Comparison of ENCODE assay signal across 14 mouse cellular contexts in genomic region chr7:65360278-65360677, GRCm38 (mm10).
A peak's percentile ranks its signal among the peaks of the same experiment; 100 is the strongest.
DNase-seq lines count a peak whose midpoint lies in the region; ATAC-seq and TF ChIP-seq lines count a peak whose summit lies in the region.
"Had no signal": no experiment of that assay in that cellular context is flagged by ENCODE, and none has a peak within 500 bp of the region (broad histone marks: within the 10 kb centered on the region; RNA-seq: fewer than 3 reads in every experiment).

No protein-coding gene starts in this region.

- TF ChIP-seq CTCF in heart, postnatal 0 days (IDR thresholded peaks at IDR 0.05; ENCODE audit: low read depth), result no peak
- no peak for TF ChIP-seq CTCF in lung, embryonic 14.5 days (IDR thresholded peaks at IDR 0.05; ENCODE audit: low read depth)

- no peak for TF ChIP-seq EP300 in heart, postnatal 0 days (IDR thresholded peaks at IDR 0.05; ENCODE audit: low read depth)

- H3K9ac ChIP-seq in heart, postnatal 0 days (replicated peaks; ENCODE audit: low read depth, low read length), result no peak overlapping the region
- no peak overlapping the region for H3K9ac ChIP-seq in lung, embryonic 14.5 days
- no peak overlapping the region for H3K9ac ChIP-seq in embryonic facial prominence, embryonic 13.5 days
- H3K9ac ChIP-seq in stomach, embryonic 14.5 days (replicated peaks; ENCODE audit: low read depth, low read length), result no peak overlapping the region
- H3K9ac ChIP-seq: embryonic facial prominence, embryonic 15.5 days; forebrain, embryonic 12.5 days had no signal

- no peak for ATAC-seq in heart, postnatal 0 days (ENCODE audit: insufficient read depth, low read depth)
- peak; percentile 55; the same call in 1 of the 2 replicates for ATAC-seq in lung, embryonic 14.5 days (ENCODE audit: insufficient read depth)
- ATAC-seq in embryonic facial prominence, embryonic 13.5 days (ENCODE audit: insufficient number of reproducible peaks, insufficient read depth, low FRiP score, low TSS enrichment, low read depth), result no peak
- peak; percentile 81; the same call in 1 of the 2 replicates for ATAC-seq in stomach, embryonic 14.5 days (ENCODE audit: insufficient number of reproducible peaks, insufficient read depth, low FRiP score, low read depth)

- peak overlapping the region; percentile 14; the same call in 1 of the 2 replicates for H3K27ac ChIP-seq in heart, postnatal 0 days (ENCODE audit: low read depth)
- H3K27ac ChIP-seq in lung, embryonic 14.5 days (ENCODE audit: low read depth), result peak overlapping the region; percentile 30
- peak overlapping the region; percentile 33; the same call in 1 of the 2 replicates for H3K27ac ChIP-seq in embryonic facial prominence, embryonic 13.5 days
- peak overlapping the region; percentile 45 for H3K27ac ChIP-seq in stomach, embryonic 14.5 days (ENCODE audit: low read length)
- H3K27ac ChIP-seq: forebrain, embryonic 12.5 days had no signal

- no peak overlapping the region for H3K4me2 ChIP-seq in heart, postnatal 0 days (ENCODE audit: low read depth, low read length)
- H3K4me2 ChIP-seq in lung, embryonic 14.5 days, result 0 out of 2 replicates have a peak overlapping the region, but pooled peaks have one; percentile 10
- no peak overlapping the region for H3K4me2 ChIP-seq in embryonic facial prominence, embryonic 13.5 days
- no peak overlapping the region for H3K4me2 ChIP-seq in stomach, embryonic 14.5 days (replicated peaks; ENCODE audit: low read depth, low read length)
- H3K4me2 ChIP-seq: embryonic facial prominence, embryonic 15.5 days; forebrain, embryonic 12.5 days had no signal

- H3K36me3 ChIP-seq in heart, postnatal 0 days (replicated peaks; ENCODE audit: control insufficient read depth, insufficient read depth, low read length), result no peaks in the 10 kb centered on the region
- H3K36me3 ChIP-seq in lung, embryonic 14.5 days (ENCODE audit: insufficient read depth), result no peaks in the 10 kb centered on the region
- no peaks in the 10 kb centered on the region for H3K36me3 ChIP-seq in embryonic facial prominence, embryonic 13.5 days
- H3K36me3 ChIP-seq in stomach, embryonic 14.5 days (ENCODE audit: control insufficient read depth, insufficient read depth, low read length), result no peaks in the 10 kb centered on the region
- H3K36me3 ChIP-seq: embryonic facial prominence, embryonic 15.5 days; forebrain, embryonic 12.5 days had no signal

- 44% methylated on average over 3 of the region's 3 CpGs for WGBS in heart, postnatal 0 days
- 34% methylated on average over 3 of the region's 3 CpGs for WGBS in lung, embryonic 14.5 days
- WGBS in embryonic facial prominence, embryonic 13.5 days, result 49% methylated on average over 3 of the region's 3 CpGs
- 35% methylated on average over 3 of the region's 3 CpGs for WGBS in stomach, embryonic 14.5 days

- no peaks in the 10 kb centered on the region for H3K27me3 ChIP-seq in heart, postnatal 0 days (ENCODE audit: control insufficient read depth, insufficient read depth, low read length)
- no peaks in the 10 kb centered on the region for H3K27me3 ChIP-seq in lung, embryonic 14.5 days (ENCODE audit: insufficient read depth, low read length)
- no peaks in the 10 kb centered on the region for H3K27me3 ChIP-seq in embryonic facial prominence, embryonic 13.5 days
- no peaks in the 10 kb centered on the region for H3K27me3 ChIP-seq in stomach, embryonic 14.5 days (ENCODE audit: control insufficient read depth, insufficient read depth, low read length)
- H3K27me3 ChIP-seq: embryonic facial prominence, embryonic 15.5 days; forebrain, embryonic 12.5 days had no signal

- H3K4me1 ChIP-seq in heart, postnatal 0 days (ENCODE audit: control insufficient read depth, insufficient read depth), result peaks cover 53% of the 10 kb centered on the region
- peaks cover 23% of the 10 kb centered on the region for H3K4me1 ChIP-seq in lung, embryonic 14.5 days (ENCODE audit: insufficient read depth)
- peaks cover 21% of the 10 kb centered on the region for H3K4me1 ChIP-seq in embryonic facial prominence, embryonic 13.5 days
- H3K4me1 ChIP-seq in stomach, embryonic 14.5 days (ENCODE audit: control insufficient read depth, insufficient read depth, low read length), result peaks cover 37% of the 10 kb centered on the region

- H3K9me3 ChIP-seq in heart, postnatal 0 days (replicated peaks; ENCODE audit: control insufficient read depth, low read length), result no peaks in the 10 kb centered on the region
- H3K9me3 ChIP-seq in lung, embryonic 14.5 days (ENCODE audit: low read depth, low read length), result no peaks in the 10 kb centered on the region
- H3K9me3 ChIP-seq in embryonic facial prominence, embryonic 13.5 days, result no peaks in the 10 kb centered on the region
- no peaks in the 10 kb centered on the region for H3K9me3 ChIP-seq in stomach, embryonic 14.5 days (ENCODE audit: control insufficient read depth, low read depth, low read length)
- H3K9me3 ChIP-seq: embryonic facial prominence, embryonic 15.5 days; forebrain, embryonic 12.5 days had no signal

- intact Hi-C loops in heart, postnatal 10 days (cut with DNase I), result no loop called here
- intact Hi-C loops in left cerebral cortex, postnatal 4 days (cut with DNase I), result no loop called here

- DNase-seq in heart, postnatal 0 days (ENCODE audit: low spot score), result no peak
- no peak for DNase-seq in heart, postnatal 10 days
- peak; percentile 51 for DNase-seq in lung, embryonic 14.5 days
- DNase-seq in lung, postnatal 14 days, result no peak
- no peak for DNase-seq in left cerebral cortex, postnatal 4 days
- DNase-seq: cerebellum, adult 11 months; cerebellum, postnatal 36 days; liver; lung, adult 2 months; thymus, adult 18-20 months had no signal

- H3K4me3 ChIP-seq in heart, postnatal 0 days (ENCODE audit: low read depth, low read length), result no peak overlapping the region
- no peak overlapping the region for H3K4me3 ChIP-seq in lung, embryonic 14.5 days (ENCODE audit: low read depth, low read length)
- H3K4me3 ChIP-seq in embryonic facial prominence, embryonic 13.5 days, result no peak overlapping the region
- H3K4me3 ChIP-seq in stomach, embryonic 14.5 days (ENCODE audit: low read depth, low read length), result no peak overlapping the region
- H3K4me3 ChIP-seq: embryonic facial prominence, embryonic 15.5 days; forebrain, embryonic 12.5 days had no signal

Comparison
In these comparisons a context has a peak if more than half of its experiments do, and no peak if none do; other contexts are left out.
1. ATAC-seq: peak in lung, embryonic 14.5 days (single experiment) and stomach, embryonic 14.5 days (single experiment); none in heart, postnatal 0 days (single experiment) and embryonic facial prominence, embryonic 13.5 days (single experiment).
2. Peak in every context shown above with its lines, with median percentiles within 50 percentile points of each other: H3K27ac ChIP-seq.